Mouse (Mus musculus) stomach, embryonic 14.5 days (tissue): ENCODE data around the gene Fzd7. TPM values are rescaled to one million over a fixed set of nuclear protein-coding genes. Genes with fewer than 3 reads are reported as not detected.
"Not testable (repeated sequence)": the region's sequence is repeated elsewhere in the genome, so short reads cannot be mapped to it uniquely, and the experiment has no call there.

Source experiments
- ATAC-seq: fragments of 200-750 bp; cut with Nextera tagmentation; 2 replicates; pipeline ENCODE4 v1.8.0; 2017; ENCODE audit warnings: low read depth, moderate TSS enrichment; ENCODE audit not compliant: insufficient number of reproducible peaks, insufficient read depth, low FRiP score
- H3K27ac ChIP-seq: fragments of 300-500 bp; sonication (generic); 2 replicates; pipeline ENCODE4 v1.5.1; 2014; ENCODE audit warnings: mild to moderate bottlenecking, low read length, moderate library complexity, mixed read lengths
- H3K27me3 ChIP-seq: fragments of 300-500 bp; sonication (generic); 2 replicates; pipeline ENCODE4 v1.6.1; 2014; ENCODE audit warnings: low read length, control low read depth, mixed read lengths; ENCODE audit not compliant: control insufficient read depth, insufficient read depth
- H3K36me3 ChIP-seq: fragments of 300-500 bp; sonication (generic); 2 replicates; pipeline ENCODE4 v1.6.1; 2014; ENCODE audit warnings: mild to moderate bottlenecking, control low read depth, low read length, moderate library complexity, mixed read lengths; ENCODE audit not compliant: control insufficient read depth, insufficient read depth
- H3K4me1 ChIP-seq: fragments of 300-500 bp; sonication (generic); 2 replicates; pipeline ENCODE4 v1.6.1; 2014; ENCODE audit warnings: low read length, control low read depth, mixed read lengths; ENCODE audit not compliant: control insufficient read depth, insufficient read depth
- H3K4me2 ChIP-seq: fragments of 300-500 bp; sonication (generic); replicated peaks from 2 replicates; pipeline ENCODE4 v1.6.1; 2014; ENCODE audit warnings: low read depth, low read length, control low read depth
- H3K4me3 ChIP-seq: fragments of 300-500 bp; sonication (generic); 2 replicates; pipeline ENCODE4 v1.5.1; 2014; ENCODE audit warnings: low read depth, low read length, control low read depth
- H3K9ac ChIP-seq: fragments of 300-500 bp; sonication (generic); replicated peaks from 2 replicates; pipeline ENCODE4 v1.6.1; 2014; ENCODE audit warnings: low read depth, mild to moderate bottlenecking, control low read depth, low read length, moderate library complexity, mixed read lengths
- H3K9me3 ChIP-seq: fragments of 300-500 bp; sonication (generic); 2 replicates; pipeline ENCODE4 v1.6.1; 2016; ENCODE audit warnings: low read depth, low read length, control low read depth; ENCODE audit not compliant: control insufficient read depth
- WGBS: fragments of 180-500 bp; shearing (Covaris S2); extraction: QIAGEN DNeasy Blood & Tissue Kit; methylation state at CpG from one replicate; pipeline ENCODE4 v1.1.7; 2014; 5-methylcytosine and 5-hydroxymethylcytosine counted together
- polyA plus RNA-seq: library from polyadenylated mRNA; unstranded; fragments of >200 nt; fragmentation: Nextera tagmentation; extraction: Ambion mirVana; gene quantifications from 2 replicates; pipeline ENCODE4 v1.2.1, GENCODE M21; 2014

The Fzd7 gene
- polyA plus RNA-seq, 1 experiment from 2014 or later = 13.3 TPM

- H3K36me3 ChIP-seq, H3K27me3 ChIP-seq, H3K4me3 ChIP-seq, H3K4me2 ChIP-seq, H3K4me1 ChIP-seq, H3K9me3 ChIP-seq, H3K27ac ChIP-seq, ATAC-seq, H3K9ac ChIP-seq: not testable (repeated sequence)
- 92% methylated on average over 14 of the region's 14 CpGs for WGBS
Measured at GRCm38 (mm10) chr1:59442721-59443120, 39.5 kb upstream of the Fzd7 start.

- WGBS = 74% methylated on average over 3 of the region's 3 CpGs
- no peak overlapping the region for H3K4me3 ChIP-seq
Measured at GRCm38 (mm10) chr1:59444127-59444660, 38.0 kb upstream of the Fzd7 start.

GRCm38 (mm10) chr1:59445242-59445641, 37.0 kb upstream of the Fzd7 start:
- H3K4me3 ChIP-seq = no peak overlapping the region
- peak; percentile 56; the same call in 1 of the 2 replicates for ATAC-seq
- no peaks in the 10 kb centered on the region for H3K36me3 ChIP-seq
- no peak overlapping the region for H3K27ac ChIP-seq
- H3K27me3 ChIP-seq = no peaks in the 10 kb centered on the region
- H3K4me2 ChIP-seq = no peak overlapping the region
- WGBS = 76% methylated on average over 5 of the region's 5 CpGs
- no peaks in the 10 kb centered on the region for H3K9me3 ChIP-seq
- H3K9ac ChIP-seq = no peak overlapping the region
- H3K4me1 ChIP-seq = peaks cover 8% of the 10 kb centered on the region

More at GRCm38 (mm10) chr1:59444127-59444660, 38.0 kb upstream of the Fzd7 start:
- H3K36me3 ChIP-seq = no peaks in the 10 kb centered on the region
- no peak for ATAC-seq
- no peaks in the 10 kb centered on the region for H3K9me3 ChIP-seq
- H3K27ac ChIP-seq = no peak overlapping the region
- H3K27me3 ChIP-seq = no peaks in the 10 kb centered on the region
- H3K4me1 ChIP-seq = peaks cover under 1% of the 10 kb centered on the region; the same call in 1 of the 2 replicates
- H3K4me2 ChIP-seq = no peak overlapping the region
- H3K9ac ChIP-seq = no peak overlapping the region

- Histone ChIP-seq H3K9me3 (no peaks in the 10 kb centered on the region; the same call in 1 of the 2 replicates), H3K9ac (no peak overlapping the region), H3K4me3 (no peak overlapping the region), H3K4me2 (no peak overlapping the region; the same call in 1 of the 2 replicates), H3K27me3 (no peaks in the 10 kb centered on the region), H3K27ac (no peak overlapping the region; the same call in 1 of the 2 replicates), H3K4me1 (peaks cover 10% of the 10 kb centered on the region), H3K36me3 (no peaks in the 10 kb centered on the region)
- 56% methylated on average over 11 of the region's 11 CpGs for WGBS
- ATAC-seq = no peak
Measured at GRCm38 (mm10) chr1:59448497-59449270, 33.5 kb upstream of the Fzd7 start.

- ATAC-seq = no peak
- H3K27me3 ChIP-seq = no peaks in the 10 kb centered on the region
- H3K4me1 ChIP-seq = peaks cover 10% of the 10 kb centered on the region
- 20% methylated on average over 11 of the region's 11 CpGs for WGBS
- H3K27ac ChIP-seq = peak overlapping the region; percentile 63
- no peaks in the 10 kb centered on the region for H3K36me3 ChIP-seq
- no peak overlapping the region for H3K4me3 ChIP-seq
- H3K9me3 ChIP-seq = no peaks in the 10 kb centered on the region; the same call in 1 of the 2 replicates
- H3K4me2 ChIP-seq = no peak overlapping the region; the same call in 1 of the 2 replicates
- no peak overlapping the region for H3K9ac ChIP-seq
Measured at GRCm38 (mm10) chr1:59449423-59449822, 32.8 kb upstream of the Fzd7 start.

- H3K4me3 ChIP-seq = no peak overlapping the region
- no peaks in the 10 kb centered on the region for H3K36me3 ChIP-seq
- H3K4me1 ChIP-seq = peaks cover 10% of the 10 kb centered on the region
- H3K9ac ChIP-seq = no peak overlapping the region
- H3K9me3 ChIP-seq = no peaks in the 10 kb centered on the region; the same call in 1 of the 2 replicates
- no peak overlapping the region for H3K27ac ChIP-seq
- H3K4me2 ChIP-seq = no peak overlapping the region
- H3K27me3 ChIP-seq = no peaks in the 10 kb centered on the region
- WGBS = 87% methylated on average over 11 of the region's 11 CpGs
- ATAC-seq = no peak
Measured at GRCm38 (mm10) chr1:59450896-59451295, 31.3 kb upstream of the Fzd7 start.

- ATAC-seq = no peak
- no peak overlapping the region for H3K4me3 ChIP-seq
- 37% methylated on average over 9 of the region's 9 CpGs for WGBS
- H3K9me3 ChIP-seq = no peaks in the 10 kb centered on the region; the same call in 1 of the 2 replicates
- H3K4me2 ChIP-seq = no peak overlapping the region
- H3K27me3 ChIP-seq = no peaks in the 10 kb centered on the region
- H3K36me3 ChIP-seq = no peaks in the 10 kb centered on the region
- peaks cover 12% of the 10 kb centered on the region for H3K4me1 ChIP-seq
- H3K9ac ChIP-seq = no peak overlapping the region
- no peak overlapping the region for H3K27ac ChIP-seq
Measured at GRCm38 (mm10) chr1:59451584-59451983, 30.6 kb upstream of the Fzd7 start.

- Histone ChIP-seq H3K9ac (no peak overlapping the region), H3K9me3 (no peaks in the 10 kb centered on the region; the same call in 1 of the 2 replicates), H3K27ac (no peak overlapping the region; the same call in 1 of the 2 replicates), H3K4me2 (no peak overlapping the region), H3K27me3 (no peaks in the 10 kb centered on the region), H3K4me3 (no peak overlapping the region), H3K4me1 (peaks cover 15% of the 10 kb centered on the region), H3K36me3 (no peaks in the 10 kb centered on the region)
- WGBS = 38% methylated on average over 3 of the region's 3 CpGs
- ATAC-seq = no peak
Measured at GRCm38 (mm10) chr1:59456825-59457224, 25.4 kb upstream of the Fzd7 start.
